Mouse (Mus musculus): ENCODE measurements around the gene AC129217.1.

AC129217.1 gene

GRCm38 (mm10) chr19:8871267-8872186 is 42.0 kb downstream of the AC129217.1 start, which contains the start of gene Ubxn1:
Gene Ubxn1, plus strand, starts transcription at chr19:8871496.
- peak; percentile 98 for DNase-seq

- no peak for DNase-seq
These were observed 42.8 kb downstream of the AC129217.1 start for GRCm38 (mm10) chr19:8872266-8872840.

- no peak for DNase-seq
These were observed 45.5 kb downstream of the AC129217.1 start for GRCm38 (mm10) chr19:8875031-8875430.

GRCm38 (mm10) chr19:8880311-8881033 is 50.9 kb downstream of the AC129217.1 start, which contains the start of gene Uqcc3:
Gene Uqcc3, minus strand, starts transcription at chr19:8880923.
- DNase-seq, result peak; percentile 92 to 93

GRCm38 (mm10) chr19:8881034-8881392 is 51.4 kb downstream of the AC129217.1 start:
- no peak for DNase-seq

GRCm38 (mm10) chr19:8883616-8884015 is 54.0 kb downstream of the AC129217.1 start, which contains the start of the genes Lbhd1 and Gm49403:
Gene Lbhd1, plus strand, starts transcription at chr19:8883732.
Gene Gm49403, plus strand, starts transcription at chr19:8883930.
- DNase-seq, result no peak

GRCm38 (mm10) chr19:8886916-8887584 is 57.5 kb downstream of the AC129217.1 start:
- DNase-seq, result no peak

GRCm38 (mm10) chr19:8887585-8888463 is 58.3 kb downstream of the AC129217.1 start:
- no peak for DNase-seq

GRCm38 (mm10) chr19:8888511-8889385 is 59.2 kb downstream of the AC129217.1 start, which contains the start of the genes 1810009A15Rik and Gm49416:
Gene 1810009A15Rik, plus strand, starts transcription at chr19:8888853.
Gene Gm49416, plus strand, starts transcription at chr19:8888926.
- peak; percentile 94 to 95 for DNase-seq

All from kidney, adult 8-10 months (tissue).